Mouse (Mus musculus) midbrain, embryonic 11.5 days (tissue): ENCODE measurements around the gene Vmn1r107. TPM values are rescaled to one million over a fixed set of nuclear protein-coding genes. Genes with fewer than 3 reads are reported as not detected.
"Not testable (repeated sequence)": the region's sequence is repeated elsewhere in the genome, so short reads cannot be mapped to it uniquely, and the experiment has no call there.

ENCODE experiments used
- ATAC-seq: fragments of 200-750 bp; cut with Nextera tagmentation; 2 replicates; pipeline ENCODE4 v1.8.0; 2017; ENCODE audit warnings: moderate TSS enrichment, moderate library complexity; ENCODE audit not compliant: low FRiP score
- DNase-seq: peaks from one replicate; pipeline ENCODE4 v3.0.0; 2015; ENCODE audit warnings: low spot score; ENCODE audit errors: missing footprints
- H3K27ac ChIP-seq: fragments of 300-500 bp; sonication (generic); 2 replicates; pipeline ENCODE4 v1.5.1; 2014; ENCODE audit warnings: low read depth, low read length
- H3K27me3 ChIP-seq: fragments of 300-500 bp; sonication (generic); 2 replicates; pipeline ENCODE4 v1.6.1; 2014; ENCODE audit warnings: mild to moderate bottlenecking, low read length, moderate library complexity, mixed read lengths; ENCODE audit not compliant: control insufficient read depth, insufficient read depth
- H3K36me3 ChIP-seq: fragments of 300-500 bp; sonication (generic); 2 replicates; pipeline ENCODE4 v1.6.1; 2014; ENCODE audit warnings: mild to moderate bottlenecking, low read length, moderate library complexity, mixed read lengths; ENCODE audit not compliant: control insufficient read depth, insufficient read depth
- H3K4me1 ChIP-seq: fragments of 300-500 bp; sonication (generic); 2 replicates; pipeline ENCODE4 v1.6.1; 2014; ENCODE audit warnings: low read length; ENCODE audit not compliant: control insufficient read depth, insufficient read depth
- H3K4me2 ChIP-seq: fragments of 300-500 bp; sonication (generic); 2 replicates; pipeline ENCODE4 v1.6.1; 2014; ENCODE audit warnings: mild to moderate bottlenecking, moderate library complexity
- H3K4me3 ChIP-seq: fragments of 300-500 bp; sonication (generic); 2 replicates; pipeline ENCODE4 v1.5.1; 2014; ENCODE audit warnings: low read depth, low read length
- H3K9ac ChIP-seq: fragments of 300-500 bp; sonication (generic); 2 replicates; pipeline ENCODE4 v1.6.1; 2014; ENCODE audit warnings: low read length
- H3K9me3 ChIP-seq: fragments of 300-500 bp; sonication (generic); 2 replicates; pipeline ENCODE4 v1.6.1; 2016; ENCODE audit warnings: low read length; ENCODE audit not compliant: control insufficient read depth
- WGBS: fragments of 180-500 bp; shearing (Covaris S2); extraction: QIAGEN DNeasy Blood & Tissue Kit; methylation state at CpG from one replicate; pipeline ENCODE4 v1.1.7; 2014; 5-methylcytosine and 5-hydroxymethylcytosine counted together
- polyA plus RNA-seq: library from polyadenylated mRNA; unstranded; fragments of >200 nt; fragmentation: Nextera tagmentation; extraction: Ambion mirVana; gene quantifications from 2 replicates; pipeline ENCODE4 v1.2.1, GENCODE M21; 2014

Vmn1r107 gene
- not detected in 2 replicates for polyA plus RNA-seq

GRCm38 (mm10) chr7:20668618-20669017, at the start of gene Vmn1r107:
Vmn1r107 (plus strand) TSS chr7:20668918.
- not testable (repeated sequence) for H3K4me2 ChIP-seq, H3K9me3 ChIP-seq, H3K27me3 ChIP-seq, ATAC-seq, H3K36me3 ChIP-seq, DNase-seq, H3K9ac ChIP-seq, H3K27ac ChIP-seq, H3K4me1 ChIP-seq, H3K4me3 ChIP-seq
- no CpG with 5 or more reads among the region's 3 CpGs for WGBS

GRCm38 (mm10) chr7:20703116-20703515, 34.4 kb downstream of the Vmn1r107 start, which contains the start of gene Vmn1r111:
Vmn1r111 (minus strand) TSS chr7:20703216.
- not testable (repeated sequence) for H3K4me2 ChIP-seq, H3K27me3 ChIP-seq, H3K27ac ChIP-seq, H3K4me3 ChIP-seq, H3K9me3 ChIP-seq, H3K36me3 ChIP-seq, H3K9ac ChIP-seq, DNase-seq, H3K4me1 ChIP-seq, ATAC-seq
- no CpG with 5 or more reads among the region's 2 CpGs for WGBS

Other genes starting within 250 kb of the Vmn1r107 start
- not detected in 2 replicates for gene Vmn1r101, start 226.3 kb upstream of the Vmn1r107 start, polyA plus RNA-seq
- not detected in 2 replicates for gene Gm10670, start 194.0 kb upstream of the Vmn1r107 start, polyA plus RNA-seq
- not detected in 2 replicates for gene Vmn1r103, start 158.4 kb upstream of the Vmn1r107 start, polyA plus RNA-seq
- gene Vmn1r104, start 135.1 kb upstream of the Vmn1r107 start, polyA plus RNA-seq: not detected in 2 replicates
- not detected in 2 replicates for gene Gm5726, start 123.2 kb upstream of the Vmn1r107 start, polyA plus RNA-seq
- not detected in 2 replicates for gene Gm4141, start 92.7 kb upstream of the Vmn1r107 start, polyA plus RNA-seq
- gene Gm4513, start 69.9 kb upstream of the Vmn1r107 start, polyA plus RNA-seq: not detected in 2 replicates
- not detected in 2 replicates for gene Vmn1r111, start 34.3 kb downstream of the Vmn1r107 start, polyA plus RNA-seq
- not detected in 2 replicates for gene Gm10668, start 61.7 kb downstream of the Vmn1r107 start, polyA plus RNA-seq
- gene Vmn1r112, start 102.3 kb downstream of the Vmn1r107 start, polyA plus RNA-seq: not detected in 2 replicates
- gene Vmn1r113, start 118.4 kb downstream of the Vmn1r107 start, polyA plus RNA-seq: not detected in 2 replicates
- not detected in 2 replicates for gene Vmn1r114, start 143.3 kb downstream of the Vmn1r107 start, polyA plus RNA-seq
- gene Vmn1r115, start 176.1 kb downstream of the Vmn1r107 start, polyA plus RNA-seq: not detected in 2 replicates
- gene Vmn1r116, start 203.3 kb downstream of the Vmn1r107 start, polyA plus RNA-seq: not detected in 2 replicates
- not detected in 2 replicates for gene Vmn1r117, start 215.2 kb downstream of the Vmn1r107 start, polyA plus RNA-seq
- not detected in 2 replicates for gene Vmn1r118, start 243.4 kb downstream of the Vmn1r107 start, polyA plus RNA-seq